In the genomic region with DNA sequence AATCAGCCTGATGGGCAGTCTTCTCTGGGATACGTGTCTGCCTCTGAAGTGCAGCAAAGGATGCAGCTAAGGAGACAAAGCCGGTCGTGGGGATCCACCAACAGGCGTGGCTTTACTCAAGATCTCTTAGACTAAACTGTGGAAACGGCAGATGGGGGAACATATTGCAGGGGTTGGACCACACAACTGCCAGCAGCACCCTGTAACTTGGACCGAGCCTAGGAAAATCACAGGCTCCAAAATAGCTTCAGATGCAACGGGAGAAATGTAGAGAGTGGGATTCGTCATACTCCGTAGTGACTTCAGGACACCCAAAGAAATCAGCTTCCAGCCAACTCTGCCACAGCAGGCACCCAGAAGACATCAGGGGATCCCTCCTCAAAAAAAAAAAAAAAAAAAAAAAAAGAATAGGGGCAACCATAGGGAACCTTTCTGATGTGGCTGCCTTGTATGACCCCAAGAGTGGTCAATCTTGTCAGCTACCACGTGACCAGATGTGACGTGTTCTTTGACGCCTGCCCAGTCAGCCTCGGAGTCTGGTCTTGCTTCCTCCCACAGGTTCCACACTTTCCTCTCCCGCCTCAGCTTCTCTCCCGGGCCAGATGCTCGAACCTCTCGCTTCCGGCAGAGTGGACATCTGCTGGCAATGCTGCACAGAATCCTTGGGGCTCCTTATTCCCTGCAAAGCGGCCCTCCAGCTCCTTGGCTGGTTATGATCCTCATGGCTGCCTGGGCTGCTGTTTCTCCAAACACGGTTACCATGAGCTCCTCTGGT, we compare ENCODE assay signal across 17 mouse cellular contexts. TPM values are rescaled to one million over a fixed set of nuclear protein-coding genes. Genes with fewer than 3 reads are reported as not detected.
A peak's percentile ranks its signal among the peaks of the same experiment; 100 is the strongest.
DNase-seq lines count a peak whose midpoint lies in the region; ATAC-seq and TF ChIP-seq lines count a peak whose summit lies in the region.
"Had no signal": no experiment of that assay in that cellular context is flagged by ENCODE, and none has a peak within 500 bp of the region (broad histone marks: within the 10 kb centered on the region; RNA-seq: fewer than 3 reads in every experiment).

No protein-coding gene starts in this region.

- peak; percentile 87 for ATAC-seq in frontal cortex, adult (ENCODE audit: low TSS enrichment)
- ATAC-seq: liver, embryonic 12.5 days; midbrain, embryonic 16.5 days had no signal

- no peak for TF ChIP-seq CTCF in left cerebral cortex, adult 2 months (IDR thresholded peaks at IDR 0.05)

- no peak for DNase-seq in frontal cortex, postnatal 14 days (ENCODE audit: low spot score in 2 of 2)
- DNase-seq in frontal cortex, adult 2 months (ENCODE audit: extremely low spot score in 1 of 2, low spot score in 1 of 2), result peak; percentile 71 to 89
- DNase-seq in left cerebral cortex, adult 2 months (ENCODE audit: extremely low spot score in 1 of 2, low spot score in 2 of 2), result peak; percentile 48 to 75
- DNase-seq in right cerebral cortex, postnatal 25 days, result peak; percentile 74
- no peak for DNase-seq in heart, adult 9 months (ENCODE audit: low spot score in 2 of 2)
- DNase-seq in kidney, postnatal 25 days, result no peak
- DNase-seq: B cell, adult 2 months; cerebellum, adult 18-20 months; thymus, postnatal 36 days had no signal

- no peak overlapping the region for H3K4me3 ChIP-seq in left cerebral cortex, adult 2 months
- H3K4me3 ChIP-seq: limb, embryonic 10.5 days; liver, embryonic 12.5 days; neural tube, embryonic 12.5 days had no signal

- peak overlapping the region; percentile 71 for H3K27ac ChIP-seq in left cerebral cortex, adult 2 months
- H3K27ac ChIP-seq: kidney, postnatal 0 days; limb, embryonic 10.5 days; liver, embryonic 12.5 days; neural tube, embryonic 12.5 days; stomach, postnatal 0 days had no signal

- intact Hi-C loops in left cerebral cortex, adult 2 months (cut with DNase I), result loop anchor here (1.0 to 5.0 kb wide), 3 partner anchors 13 to 75 kb away; no protein-coding TSS in a partner anchor

RNA-seq across cellular contexts. Expression of gene Adrb1, which starts 24.4 kb away (rescaled TPM):
- 19.4 and 20.2 TPM in 2 replicates for polyA plus RNA-seq in frontal cortex, adult 2 months (2012; rRNA removed)
- total RNA-seq in left cerebral cortex, adult 2 months (2021), result 10 to 100 TPM; 46.7 to 50.8 TPM
- total RNA-seq: granulocyte monocyte progenitor cell, adult 5-6 weeks had no signal

Comparison
In these comparisons a context has a peak if more than half of its experiments do, and no peak if none do; other contexts are left out.
1. DNase-seq: peak in frontal cortex, adult 2 months (2 of 2), left cerebral cortex, adult 2 months (2 of 2) and right cerebral cortex, postnatal 25 days (single experiment); none in frontal cortex, postnatal 14 days (0 of 2), heart, adult 9 months (0 of 2) and kidney, postnatal 25 days (0 of 2).